Mouse (Mus musculus): ENCODE results near the gene Gm6793.
A peak's percentile ranks its signal among the peaks of the same experiment; 100 is the strongest.

The Gm6793 gene

DNA sequence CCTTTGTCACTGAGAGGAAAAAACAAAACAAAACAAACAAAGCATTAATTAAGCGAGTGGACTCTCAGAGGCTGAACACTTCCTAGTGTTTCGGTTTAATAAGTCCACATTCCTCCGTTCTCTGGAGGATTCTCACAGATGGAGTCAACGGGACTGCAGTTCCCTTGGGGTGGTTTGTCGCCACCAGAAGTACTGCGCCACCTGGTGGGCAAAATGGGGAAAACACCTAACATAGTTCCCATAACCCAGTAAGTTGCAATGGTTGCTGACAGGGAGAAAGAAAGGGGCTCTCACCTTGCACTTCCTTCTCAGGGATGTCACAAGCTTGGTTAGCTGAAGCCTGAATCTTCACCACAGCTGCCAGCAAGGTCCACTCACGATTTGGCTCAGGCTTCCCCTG lies 24.9 kb downstream of the Gm6793 start:
- peak; percentile 9 to 56 for DNase-seq (ENCODE audit: low read depth in 1 of 2, low spot score in 2 of 2)

DNA sequence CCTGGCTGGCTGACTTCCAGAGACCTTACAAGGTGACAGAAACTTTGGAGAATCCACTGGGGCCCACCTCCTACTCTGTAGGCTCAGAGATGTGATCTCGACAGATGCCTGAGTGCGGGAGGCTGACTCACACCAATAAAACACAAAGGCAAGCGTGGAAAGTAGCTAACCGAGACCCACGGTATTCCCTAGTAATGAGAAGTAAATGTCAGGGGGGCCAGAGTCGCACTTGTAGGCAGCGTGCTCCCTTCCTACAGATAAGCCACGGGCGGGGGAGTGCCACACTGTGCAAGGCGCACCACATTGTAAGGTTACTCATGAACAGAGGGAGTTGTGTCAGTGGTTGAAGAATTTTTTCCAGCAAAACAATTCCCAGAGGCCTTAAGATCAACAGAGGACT lies 30.3 kb downstream of the Gm6793 start:
- no peak for DNase-seq (ENCODE audit: low read depth in 1 of 2, low spot score in 2 of 2)

DNA sequence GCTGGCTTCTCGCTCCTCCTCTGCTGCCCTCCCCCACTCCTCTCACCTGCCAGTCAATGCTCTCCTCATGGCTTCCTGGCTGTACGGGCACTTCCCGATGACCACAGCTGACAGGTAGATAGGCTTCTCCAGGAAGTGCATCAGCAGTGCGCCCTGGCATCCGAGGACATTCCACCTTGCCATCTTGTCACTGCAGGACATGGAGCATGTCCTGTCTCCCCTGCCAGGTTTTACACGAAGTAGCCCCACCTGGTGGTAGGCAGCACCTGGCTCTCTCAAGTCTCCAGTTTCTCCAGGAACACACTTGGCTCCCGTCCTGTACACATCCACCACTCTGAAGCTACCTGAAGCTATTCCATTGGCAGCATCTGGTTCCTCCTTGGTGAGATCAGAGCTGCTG lies 32.7 kb downstream of the Gm6793 start:
- DNase-seq (ENCODE audit: low read depth in 1 of 2, low spot score in 2 of 2): no peak

DNA sequence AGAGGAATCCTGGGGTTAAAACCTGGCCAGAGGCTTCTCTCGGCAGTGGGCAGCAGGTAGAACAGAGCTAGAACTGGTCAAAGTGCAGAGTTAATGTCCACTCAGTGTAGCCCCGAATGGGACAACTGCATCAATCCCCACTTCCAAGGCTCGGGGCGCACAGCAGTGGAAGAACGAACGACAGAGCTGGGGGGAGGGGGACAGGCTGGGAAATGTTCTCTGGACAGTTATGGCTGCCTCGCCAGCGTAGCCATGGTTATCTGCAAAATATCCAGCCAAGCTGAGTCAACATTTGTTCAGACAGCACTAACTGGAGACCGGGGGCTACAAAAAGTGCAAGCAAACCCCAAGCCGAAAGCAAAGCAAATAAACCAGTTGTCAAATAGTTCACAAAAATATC lies 36.7 kb downstream of the Gm6793 start:
- no peak for DNase-seq (ENCODE audit: low read depth in 1 of 2, low spot score in 2 of 2)

DNA sequence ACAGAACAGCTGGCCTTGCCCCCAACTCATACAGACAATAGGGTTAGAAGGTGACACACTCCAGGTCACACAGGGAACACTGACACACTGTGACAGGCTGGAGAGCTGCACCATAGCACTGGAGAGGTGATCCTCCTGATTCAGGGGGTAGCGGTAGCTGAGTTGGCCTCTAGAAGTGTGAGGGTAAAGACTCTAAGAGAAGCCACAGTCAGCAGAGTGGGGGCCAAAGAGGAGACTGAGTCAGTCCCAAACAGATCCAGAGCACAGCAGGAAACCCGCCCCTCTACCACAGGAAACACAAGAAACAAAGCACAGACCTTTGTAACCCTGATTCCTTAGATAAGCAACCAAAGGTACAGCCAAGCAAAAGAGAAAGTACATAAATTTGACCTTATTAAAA lies 38.5 kb downstream of the Gm6793 start:
- no peak for DNase-seq (ENCODE audit: low read depth in 1 of 2, low spot score in 2 of 2)

DNA sequence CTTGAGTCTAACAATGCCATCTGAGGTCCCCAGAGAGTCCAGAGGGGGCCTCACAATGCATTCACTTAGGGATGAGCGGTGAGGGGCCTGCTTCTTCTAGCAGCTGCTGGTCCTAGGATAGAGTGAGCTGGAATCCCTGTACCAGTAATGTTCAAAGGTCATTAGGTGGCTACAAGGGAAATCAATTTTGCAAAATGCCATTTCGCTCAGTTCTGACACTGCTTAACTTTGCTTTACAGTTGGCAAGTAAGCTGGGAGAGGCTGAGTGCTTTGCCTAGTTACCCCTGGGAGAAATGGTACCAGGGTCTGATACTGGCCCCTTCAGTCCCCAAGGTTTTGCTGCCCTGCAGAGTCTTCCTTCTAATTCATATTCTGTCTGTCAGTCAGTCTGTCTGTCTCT lies 39.1 kb downstream of the Gm6793 start:
- no peak for DNase-seq (ENCODE audit: low read depth in 1 of 2, low spot score in 2 of 2)

DNA sequence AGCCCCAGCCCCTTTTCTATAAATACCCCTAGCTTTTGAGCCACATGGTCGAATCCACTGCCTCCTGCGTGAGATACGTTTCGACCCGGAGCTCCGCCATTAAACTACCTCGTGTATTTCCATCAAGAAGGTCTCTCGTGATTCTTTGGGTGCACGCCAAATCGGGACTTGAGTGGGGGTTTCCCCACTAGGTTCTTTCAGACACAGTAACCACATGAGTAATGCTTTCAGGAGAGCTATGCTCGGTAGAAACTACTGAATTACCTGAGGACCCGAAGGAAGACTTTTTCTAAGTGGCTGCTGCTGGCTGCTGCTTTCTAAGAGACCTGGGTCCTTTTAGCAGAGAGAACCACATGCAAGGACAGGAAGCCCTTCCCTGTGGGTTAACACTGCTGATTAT lies 40.7 kb downstream of the Gm6793 start:
- no peak for DNase-seq (ENCODE audit: low read depth in 1 of 2, low spot score in 2 of 2)

DNA sequence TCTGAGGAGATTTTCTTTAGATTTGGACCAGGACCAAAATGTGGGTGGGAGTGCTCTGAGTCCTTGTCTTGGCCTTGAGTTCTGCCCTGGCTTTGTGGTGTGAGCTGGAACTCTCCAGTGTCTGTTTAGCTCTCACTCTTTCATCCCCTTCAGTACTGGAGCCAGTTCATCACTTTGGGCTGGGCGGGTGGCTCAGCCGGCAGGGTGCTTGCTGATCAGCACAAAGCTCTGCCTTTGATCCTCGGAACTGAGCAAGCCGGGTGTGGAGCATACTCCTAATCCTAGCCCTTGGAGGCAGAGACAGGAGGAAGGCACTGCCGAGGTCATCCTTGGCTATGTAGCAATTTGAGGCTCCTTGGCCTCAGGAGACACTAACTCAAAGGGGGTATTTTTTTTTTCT lies 45.8 kb downstream of the Gm6793 start:
- DNase-seq (ENCODE audit: low read depth in 1 of 2, low spot score in 2 of 2): no peak

DNA sequence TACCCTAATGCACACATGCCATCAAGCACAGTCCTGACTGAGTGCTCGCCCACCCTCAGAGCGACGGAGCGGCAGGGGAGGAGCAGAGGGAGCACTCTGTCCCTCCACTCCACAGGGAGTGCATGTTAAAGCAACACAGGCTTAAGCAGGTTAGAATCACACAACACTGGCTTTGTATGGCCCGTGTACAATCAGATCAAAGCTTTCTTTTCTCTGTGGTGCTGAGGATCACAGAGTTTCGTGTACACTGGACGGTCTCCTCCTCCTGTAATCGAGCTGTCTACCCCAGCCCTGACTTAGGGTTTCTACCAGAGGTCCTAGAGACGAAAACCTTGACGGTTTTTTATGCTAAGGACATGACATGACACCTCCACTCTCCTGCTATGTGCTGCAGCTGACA lies 46.3 kb downstream of the Gm6793 start:
- DNase-seq (ENCODE audit: low read depth in 1 of 2, low spot score in 2 of 2): no peak

DNA sequence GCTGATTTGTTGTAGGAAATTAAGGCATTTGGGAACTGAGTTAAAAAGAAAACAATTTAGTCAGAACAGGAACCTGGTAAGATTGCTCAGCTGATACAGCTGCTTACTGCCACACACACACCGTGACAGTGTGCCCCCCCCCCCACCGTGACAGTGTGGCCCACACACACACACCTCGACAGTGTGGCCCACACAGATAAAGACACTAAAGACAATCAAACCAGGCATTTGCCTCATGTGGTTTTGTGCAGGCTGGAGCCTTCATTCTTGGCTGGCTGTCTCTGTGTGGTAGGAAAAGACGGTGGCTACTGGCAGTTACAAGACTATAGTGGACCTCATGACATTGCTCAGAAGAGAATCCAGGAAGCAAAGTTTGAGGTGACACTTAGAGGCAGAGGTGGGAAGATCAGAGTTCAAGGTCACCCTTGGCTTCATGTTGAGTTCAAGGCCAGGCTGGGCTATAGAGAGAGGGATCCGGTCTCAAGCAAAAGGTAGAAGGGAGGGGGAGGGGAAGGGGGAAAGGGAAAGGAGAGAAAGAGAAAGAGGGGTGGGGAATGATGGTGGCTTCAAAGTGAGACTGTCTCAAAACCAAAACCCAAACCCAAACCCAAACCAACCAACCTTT lies 47.5 kb downstream of the Gm6793 start:
- no peak for DNase-seq (ENCODE audit: low read depth in 1 of 2, low spot score in 2 of 2)

DNA sequence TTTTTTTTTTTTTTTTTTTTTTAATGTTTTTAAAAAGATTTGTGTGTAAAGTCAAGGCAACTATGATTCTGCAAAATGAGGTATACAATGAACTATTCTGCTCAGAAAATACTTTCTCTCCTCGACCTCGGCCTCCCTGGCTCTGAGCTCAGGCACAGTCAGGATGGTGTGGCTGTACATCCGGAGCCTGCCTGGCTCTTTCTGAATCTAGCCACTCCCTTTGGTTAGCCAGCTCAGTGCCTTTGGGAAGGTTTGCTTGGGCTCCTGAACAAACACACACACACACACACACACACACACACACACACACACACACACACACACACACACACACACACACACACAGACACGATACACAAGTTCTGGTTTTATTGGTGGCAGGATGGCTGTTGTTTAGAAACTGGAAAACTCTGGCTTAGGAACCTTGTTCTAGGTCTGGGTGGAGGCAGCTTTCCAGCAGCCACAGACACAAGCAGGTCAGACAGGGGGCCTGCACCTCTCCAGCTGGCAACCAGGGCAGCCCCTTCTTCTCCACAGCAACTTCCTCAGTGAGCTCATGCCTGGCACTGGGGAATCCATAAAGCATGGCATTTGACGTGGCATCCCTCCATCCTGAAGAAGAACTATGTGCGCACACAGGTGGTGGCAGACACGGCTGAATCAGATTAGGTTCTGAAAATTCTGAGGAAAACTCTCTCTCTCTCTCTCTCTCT lies 49.8 kb downstream of the Gm6793 start:
- no peak for DNase-seq (ENCODE audit: low read depth in 1 of 2, low spot score in 2 of 2)

DNA sequence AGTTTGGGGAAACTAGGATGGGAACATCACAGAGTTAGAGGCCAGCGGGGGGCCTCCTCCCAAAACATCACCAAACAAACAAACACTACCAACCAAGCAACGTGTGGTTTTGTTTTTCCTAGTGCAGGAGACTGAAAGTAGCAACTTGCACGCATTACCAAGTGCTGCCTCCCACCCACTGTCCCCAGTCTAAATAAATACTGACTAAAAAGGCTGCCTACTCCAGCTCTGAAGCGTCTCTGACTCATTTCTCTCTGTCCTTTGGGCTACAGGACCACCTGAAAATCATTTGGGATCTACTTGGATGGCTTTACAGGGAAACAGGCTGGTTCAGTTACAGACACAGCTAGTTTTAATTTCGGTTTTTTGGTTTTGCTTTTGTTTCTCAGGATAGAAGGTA lies 50.5 kb downstream of the Gm6793 start:
- no peak for DNase-seq (ENCODE audit: low read depth in 1 of 2, low spot score in 2 of 2)

DNA sequence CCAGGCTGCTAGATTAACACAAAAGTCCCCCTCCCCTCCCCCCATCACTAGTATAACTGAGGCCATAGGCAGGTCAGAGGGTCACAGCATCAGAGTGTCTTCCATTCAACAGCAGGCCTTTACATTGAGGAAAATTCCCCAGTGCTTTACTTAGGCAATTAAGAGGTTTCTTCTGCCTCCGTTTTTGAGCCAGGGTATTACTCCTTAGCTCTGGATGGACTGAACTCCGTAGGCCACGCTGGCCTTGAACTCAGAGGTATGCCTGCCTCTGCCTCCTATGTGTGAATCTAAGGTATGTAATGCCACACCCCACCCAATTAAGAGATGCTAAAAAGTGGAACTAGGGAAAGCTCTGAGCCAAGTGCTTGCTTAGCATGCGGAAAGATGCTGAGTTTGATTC lies 51.3 kb downstream of the Gm6793 start:
- no peak for DNase-seq (ENCODE audit: low read depth in 1 of 2, low spot score in 2 of 2)
